Mouse (Mus musculus) bone marrow, adult 2 months (tissue): Measurements from ENCODE around the gene Parp8. TPM values are rescaled to one million over a fixed set of nuclear protein-coding genes. Genes with fewer than 3 reads are reported as not detected.
"Not testable (repeated sequence)": the region's sequence is repeated elsewhere in the genome, so short reads cannot be mapped to it uniquely, and the experiment has no call there.

ENCODE experiments used
- H3K27ac ChIP-seq: fragments of 200-500 bp; 2 replicates; pipeline ENCODE4 v1.5.1; 2012; ENCODE audit warnings: low read depth, mild to moderate bottlenecking, control low read depth, inconsistent platforms, low read length; ENCODE audit not compliant: control insufficient read depth, poor library complexity, insufficient read depth
- H3K4me1 ChIP-seq: fragments of 200-500 bp; 2 replicates; pipeline ENCODE4 v1.6.1; 2011; ENCODE audit warnings: low read length; ENCODE audit not compliant: control insufficient read depth, insufficient read depth
- H3K4me3 ChIP-seq: fragments of 200-500 bp; replicated peaks from 2 replicates; pipeline ENCODE3; 2011; ENCODE audit warnings: mild to moderate bottlenecking, low read depth, low read length, control low read depth; ENCODE audit not compliant: control insufficient read depth
- CTCF ChIP-seq: fragments of 200-500 bp; IDR thresholded peaks from 2 replicates; pipeline ENCODE4 v1.5.1; 2011; ENCODE audit warnings: low read length, control low read depth; ENCODE audit not compliant: control insufficient read depth, insufficient read depth
- POLR2A ChIP-seq: fragments of 200-500 bp; IDR thresholded peaks from 2 replicates; pipeline ENCODE4 v1.6.1; 2011; ENCODE audit warnings: low read depth, mild to moderate bottlenecking, control low read depth, low read length, borderline replicate concordance; ENCODE audit not compliant: control insufficient read depth
- WGBS: fragments of 180-500 bp; shearing (Covaris S2); methylation state at CpG from one replicate; pipeline ENCODE4 v1.1.7; 2018; 5-methylcytosine and 5-hydroxymethylcytosine counted together
- polyA plus RNA-seq: library from polyadenylated mRNA; stranded (reverse); fragments of >200 nt; gene quantifications from 2 replicates; pipeline ENCODE4 v1.2.4, GENCODE M21; 2011; ENCODE audit warnings: low replicate concordance; ENCODE audit not compliant: missing spikeins, insufficient read depth, insufficient read length

Gene Parp8
- polyA plus RNA-seq, 1 experiment = 31.9 TPM

GRCm38 (mm10) chr13:116947611-116948298 lies 77.6 kb downstream of the Parp8 start:
- Histone ChIP-seq H3K27ac (no peak overlapping the region), H3K4me1 (no peaks in the 10 kb centered on the region), H3K4me3 (no peak overlapping the region)
- WGBS = 75% methylated on average over 9 of the region's 9 CpGs
- TF ChIP-seq POLR2A (no peak), CTCF (no peak)

- H3K4me3 ChIP-seq = no peak overlapping the region
- H3K4me1 ChIP-seq = no peaks in the 10 kb centered on the region
- H3K27ac ChIP-seq = no peak overlapping the region
- WGBS = 74% methylated on average over 4 of the region's 4 CpGs
- TF ChIP-seq CTCF (no peak), POLR2A (no peak)
Observed at GRCm38 (mm10) chr13:116946566-116946965, 78.8 kb downstream of the Parp8 start.

- Histone ChIP-seq H3K4me1 (no peaks in the 10 kb centered on the region), H3K4me3 (no peak overlapping the region), H3K27ac (no peak overlapping the region)
- 79% methylated on average over 13 of the region's 13 CpGs for WGBS
- TF ChIP-seq CTCF (no peak), POLR2A (no peak)
Observed at GRCm38 (mm10) chr13:116941280-116942015, 83.9 kb downstream of the Parp8 start.

GRCm38 (mm10) chr13:116940761-116941160 lies 84.6 kb downstream of the Parp8 start:
- 85% methylated on average over 7 of the region's 7 CpGs for WGBS
- TF ChIP-seq POLR2A = no peak
- no peak for TF ChIP-seq CTCF
- H3K4me3 ChIP-seq = no peak overlapping the region
- H3K4me1 ChIP-seq = no peaks in the 10 kb centered on the region
- no peak overlapping the region for H3K27ac ChIP-seq

GRCm38 (mm10) chr13:116937019-116937418 lies 88.3 kb downstream of the Parp8 start:
- TF ChIP-seq CTCF = peak; percentile 25; the same call in 1 of the 2 replicates
- H3K4me3 ChIP-seq, H3K27ac ChIP-seq, H3K4me1 ChIP-seq: not testable (repeated sequence)
- 78% methylated on average over 3 of the region's 3 CpGs for WGBS

GRCm38 (mm10) chr13:116917387-116917930 lies 107.9 kb downstream of the Parp8 start:
- WGBS = 87% methylated on average over 6 of the region's 6 CpGs
- Histone ChIP-seq H3K27ac (no peak overlapping the region), H3K4me3 (no peak overlapping the region), H3K4me1 (no peaks in the 10 kb centered on the region)
- TF ChIP-seq POLR2A = no peak

GRCm38 (mm10) chr13:116908284-116908683 lies 117.1 kb downstream of the Parp8 start:
- 48% methylated on average over 3 of the region's 3 CpGs for WGBS
- H3K4me3 ChIP-seq = no peak overlapping the region
- no peak overlapping the region for H3K27ac ChIP-seq
- TF ChIP-seq POLR2A (no peak), CTCF (no peak)
- H3K4me1 ChIP-seq = no peaks in the 10 kb centered on the region

- WGBS = 83% methylated on average over 5 of the region's 5 CpGs
- H3K4me1 ChIP-seq = no peaks in the 10 kb centered on the region; the same call in 1 of the 2 replicates
- H3K4me3 ChIP-seq = no peak overlapping the region
- H3K27ac ChIP-seq = no peak overlapping the region
- TF ChIP-seq CTCF (no peak), POLR2A (no peak)
Observed at GRCm38 (mm10) chr13:116903394-116903793, 121.9 kb downstream of the Parp8 start.
